17 mouse cellular contexts compared by ENCODE assay signal in the genomic region with DNA sequence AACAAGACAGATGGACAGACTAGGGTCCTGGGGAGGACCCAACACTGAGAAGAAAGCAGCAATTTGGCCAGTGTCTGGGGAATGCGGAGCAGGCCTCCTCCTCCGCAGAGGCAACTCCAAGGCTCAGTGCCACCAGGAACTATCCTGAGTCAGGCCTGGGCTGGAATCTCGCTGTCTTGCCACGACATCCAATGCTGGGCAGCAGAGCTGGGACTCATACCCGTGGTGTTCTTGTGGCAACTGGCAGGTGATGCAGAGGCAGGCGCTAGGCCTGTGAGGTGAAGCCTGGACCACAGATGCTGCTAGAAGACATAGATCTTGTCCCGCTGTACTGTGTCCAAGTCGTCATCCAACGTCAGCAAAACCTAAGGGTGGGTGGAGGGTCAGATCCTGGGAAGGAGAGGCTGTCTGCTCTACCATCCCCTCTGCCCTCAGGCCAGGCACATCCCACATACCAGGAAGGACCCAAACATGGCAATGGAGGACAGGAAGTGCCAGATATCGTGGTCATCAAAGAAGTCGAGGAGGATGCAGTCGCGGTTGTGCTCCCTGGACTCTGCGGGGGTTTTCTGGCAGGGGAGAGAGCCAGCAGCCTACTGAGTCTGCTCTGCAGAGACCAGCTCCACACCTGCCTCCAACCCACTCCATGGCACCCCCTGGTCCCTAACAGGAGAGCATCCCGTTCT. TPM values are rescaled to one million over a fixed set of nuclear protein-coding genes. Genes with fewer than 3 reads are reported as not detected.
DNase-seq lines count a peak whose midpoint lies in the region; ATAC-seq and TF ChIP-seq lines count a peak whose summit lies in the region.
"Had no signal": no experiment of that assay in that cellular context is flagged by ENCODE, and none has a peak within 500 bp of the region (broad histone marks: within the 10 kb centered on the region; RNA-seq: fewer than 3 reads in every experiment).

No protein-coding gene starts in this region.

- no peak overlapping the region for H3K9ac ChIP-seq in hindbrain, embryonic 15.5 days
- no peak overlapping the region for H3K9ac ChIP-seq in hindbrain, embryonic 12.5 days
- H3K9ac ChIP-seq: embryonic facial prominence, embryonic 15.5 days; forebrain, embryonic 12.5 days had no signal

- TF ChIP-seq POLR2A in cerebellum, adult 2 months (IDR thresholded peaks at IDR 0.05; ENCODE audit: borderline replicate concordance, insufficient read depth, low read length): no peak

- peaks cover 38% of the 10 kb centered on the region for H3K4me1 ChIP-seq in cerebellum, adult 2 months (ENCODE audit: control insufficient read depth, insufficient read depth, low read length)
- H3K4me1 ChIP-seq in hindbrain, embryonic 15.5 days (replicated peaks): 0 out of 2 replicates have a peak, but pooled peaks cover 6% of the 10 kb centered on the region
- peaks cover 4% of the 10 kb centered on the region for H3K4me1 ChIP-seq in hindbrain, embryonic 12.5 days

- ATAC-seq in hindbrain, embryonic 15.5 days (ENCODE audit: low FRiP score, low read depth): 0 out of 2 replicates have a peak, but pooled peaks have one; percentile 17
- no peak for ATAC-seq in hindbrain, embryonic 12.5 days (ENCODE audit: low FRiP score)
- ATAC-seq: forebrain, embryonic 14.5 days; forebrain, embryonic 16.5 days had no signal

- H3K4me2 ChIP-seq in hindbrain, embryonic 15.5 days: no peak overlapping the region
- H3K4me2 ChIP-seq in hindbrain, embryonic 12.5 days (replicated peaks): no peak overlapping the region
- H3K4me2 ChIP-seq: embryonic facial prominence, embryonic 13.5 days; embryonic facial prominence, embryonic 15.5 days; forebrain, embryonic 12.5 days had no signal

- H3K9me3 ChIP-seq in hindbrain, embryonic 15.5 days: no peaks in the 10 kb centered on the region
- H3K9me3 ChIP-seq in hindbrain, embryonic 12.5 days (replicated peaks): no peaks in the 10 kb centered on the region
- H3K9me3 ChIP-seq: embryonic facial prominence, embryonic 13.5 days; embryonic facial prominence, embryonic 15.5 days; forebrain, embryonic 10.5 days; forebrain, embryonic 12.5 days had no signal

- WGBS in cerebellum, adult 2 months: 39% methylated on average over 15 of the region's 15 CpGs
- 91% methylated on average over 15 of the region's 15 CpGs for WGBS in hindbrain, embryonic 15.5 days
- WGBS in hindbrain, embryonic 12.5 days: 93% methylated on average over 15 of the region's 15 CpGs

- DNase-seq in cerebellum, adult 2 months: no peak
- no peak for DNase-seq in cerebellum, postnatal 25 days
- peak; percentile 48 for DNase-seq in cerebellum, adult 9-11 months
- DNase-seq in cerebellum, adult 8-10 months: no peak
- DNase-seq: adrenal gland, postnatal 25 days; cerebellum, adult 11 months; cerebellum, adult 18-20 months; embryo, embryonic 11 days had no signal

- peak overlapping the region; percentile 2; the same call in 1 of the 2 replicates for H3K27ac ChIP-seq in cerebellum, adult 2 months (ENCODE audit: insufficient read depth, low read length)
- no peak overlapping the region for H3K27ac ChIP-seq in hindbrain, embryonic 15.5 days (replicated peaks)
- no peak overlapping the region for H3K27ac ChIP-seq in hindbrain, embryonic 12.5 days
- H3K27ac ChIP-seq: embryonic facial prominence, embryonic 13.5 days; embryonic facial prominence, embryonic 15.5 days; forebrain, embryonic 10.5 days; forebrain, embryonic 12.5 days had no signal

- no peak for TF ChIP-seq CTCF in cerebellum, adult 2 months (IDR thresholded peaks at IDR 0.05; ENCODE audit: borderline replicate concordance, insufficient read depth, low read depth, low read length)

- peaks cover 47% of the 10 kb centered on the region for H3K36me3 ChIP-seq in hindbrain, embryonic 15.5 days
- H3K36me3 ChIP-seq in hindbrain, embryonic 12.5 days: peaks cover 56% of the 10 kb centered on the region

- H3K4me3 ChIP-seq in cerebellum, adult 2 months (replicated peaks; ENCODE audit: insufficient read depth, low read depth, low read length): no peak overlapping the region
- H3K4me3 ChIP-seq in hindbrain, embryonic 15.5 days: no peak overlapping the region
- no peak overlapping the region for H3K4me3 ChIP-seq in hindbrain, embryonic 12.5 days
- H3K4me3 ChIP-seq: embryonic facial prominence, embryonic 13.5 days; embryonic facial prominence, embryonic 15.5 days; erythroblast, embryonic 14.5 days; forebrain, embryonic 10.5 days; forebrain, embryonic 12.5 days had no signal

- no peaks in the 10 kb centered on the region for H3K27me3 ChIP-seq in cerebellum, adult 2 months (ENCODE audit: control insufficient read depth, insufficient read depth, low read length)
- no peaks in the 10 kb centered on the region for H3K27me3 ChIP-seq in hindbrain, embryonic 15.5 days
- H3K27me3 ChIP-seq in hindbrain, embryonic 12.5 days: no peaks in the 10 kb centered on the region
- H3K27me3 ChIP-seq: embryonic facial prominence, embryonic 13.5 days; embryonic facial prominence, embryonic 15.5 days had no signal

RNA-seq across cellular contexts. Expression of a gene that starts 3.2 kb away (rescaled TPM):
- polyA plus RNA-seq in cerebellum, adult 2 months (2012; rRNA removed): 13.2 and 13.7 TPM in 2 replicates
- 6.5 and 7.2 TPM in 2 replicates for polyA plus RNA-seq in hindbrain, embryonic 15.5 days (2015; fragmentation: Nextera tagmentation; extraction: Ambion mirVana)
- 19.2 and 23.0 TPM in 2 replicates for polyA plus RNA-seq in hindbrain, embryonic 12.5 days (2016; fragmentation: Nextera tagmentation; extraction: Ambion mirVana)
- polyA plus RNA-seq: erythroblast, embryonic 14.5 days had no signal

RNA-seq across cellular contexts. Expression of a gene that starts 16.0 kb away (rescaled TPM):
- polyA plus RNA-seq in cerebellum, adult 2 months (2012; rRNA removed): 130 and 142 TPM in 2 replicates
- polyA plus RNA-seq in hindbrain, embryonic 15.5 days (2015; fragmentation: Nextera tagmentation; extraction: Ambion mirVana): 48.3 and 50.7 TPM in 2 replicates
- 43.2 and 46.4 TPM in 2 replicates for polyA plus RNA-seq in hindbrain, embryonic 12.5 days (2016; fragmentation: Nextera tagmentation; extraction: Ambion mirVana)

RNA-seq across cellular contexts. Expression of a gene that starts 32.4 kb away (rescaled TPM):
- 45.8 and 47.4 TPM in 2 replicates for polyA plus RNA-seq in cerebellum, adult 2 months (2012; rRNA removed)
- 94.1 and 109 TPM in 2 replicates for polyA plus RNA-seq in hindbrain, embryonic 15.5 days (2015; fragmentation: Nextera tagmentation; extraction: Ambion mirVana)
- polyA plus RNA-seq in hindbrain, embryonic 12.5 days (2016; fragmentation: Nextera tagmentation; extraction: Ambion mirVana): 93.2 and 95.3 TPM in 2 replicates

RNA-seq across cellular contexts. Expression of a gene that starts 32.8 kb away (rescaled TPM):
- polyA plus RNA-seq in cerebellum, adult 2 months (2012; rRNA removed): 32.6 and 33.3 TPM in 2 replicates
- 21.6 and 22.2 TPM in 2 replicates for polyA plus RNA-seq in hindbrain, embryonic 15.5 days (2015; fragmentation: Nextera tagmentation; extraction: Ambion mirVana)
- 27.1 and 30.6 TPM in 2 replicates for polyA plus RNA-seq in hindbrain, embryonic 12.5 days (2016; fragmentation: Nextera tagmentation; extraction: Ambion mirVana)
